Mouse (Mus musculus) thymus, adult 2 months (tissue): ENCODE measurements around the gene Tlx3. TPM values are rescaled to one million over a fixed set of nuclear protein-coding genes. Genes with fewer than 3 reads are reported as not detected.

Source experiments
- DNase-seq: peaks from one replicate; pipeline ENCODE4 v3.0.0; 2021
- H3K27ac ChIP-seq: fragments of 200-500 bp; 2 replicates; pipeline ENCODE4 v1.5.1; 2012; ENCODE audit warnings: low read length, control low read depth; ENCODE audit not compliant: control insufficient read depth, insufficient read depth
- H3K27me3 ChIP-seq: fragments of 200-500 bp; 2 replicates; pipeline ENCODE4 v1.6.1; 2012; ENCODE audit warnings: mild to moderate bottlenecking, low read length, moderate library complexity, mixed read lengths; ENCODE audit not compliant: control insufficient read depth, insufficient read depth
- H3K36me3 ChIP-seq: fragments of 200-500 bp; 2 replicates; pipeline ENCODE4 v1.6.1; 2012; ENCODE audit warnings: mild to moderate bottlenecking, low read length, moderate library complexity; ENCODE audit not compliant: control insufficient read depth, insufficient read depth
- H3K4me1 ChIP-seq: fragments of 200-500 bp; replicated peaks from 2 replicates; pipeline ENCODE4 v1.6.1; 2012; ENCODE audit warnings: low read length; ENCODE audit not compliant: control insufficient read depth, insufficient read depth
- H3K4me3 ChIP-seq: fragments of 200-500 bp; 2 replicates; pipeline ENCODE4 v1.5.1; 2012; ENCODE audit warnings: mild to moderate bottlenecking, low read length, control low read depth, moderate library complexity; ENCODE audit not compliant: control insufficient read depth, insufficient read depth
- CTCF ChIP-seq: fragments of 200-500 bp; IDR thresholded peaks from 2 replicates; pipeline ENCODE4 v1.5.1; 2012; ENCODE audit warnings: mild to moderate bottlenecking, control low read depth, low read length, moderate library complexity, borderline replicate concordance; ENCODE audit not compliant: control insufficient read depth, poor library complexity, insufficient read depth; ENCODE audit errors: extremely low read depth
- POLR2A ChIP-seq: fragments of 200-500 bp; IDR thresholded peaks from 2 replicates; pipeline ENCODE4 v1.6.1; 2012; ENCODE audit warnings: mild to moderate bottlenecking, low read length, control low read depth, moderate library complexity; ENCODE audit not compliant: control insufficient read depth, poor library complexity, insufficient read depth; ENCODE audit errors: extremely low read depth
- WGBS: fragments of 180-500 bp; shearing (Covaris S2); methylation state at CpG from one replicate; pipeline ENCODE4 v1.1.7; 2018; 5-methylcytosine and 5-hydroxymethylcytosine counted together
- polyA plus RNA-seq: library from polyadenylated mRNA; depleted of rRNA; stranded (reverse); fragments of >200 nt; gene quantifications from 2 replicates; pipeline ENCODE4 v1.2.3, GENCODE M21; 2012

The Tlx3 gene
- polyA plus RNA-seq, 1 experiment, result 0.08 TPM

DNA sequence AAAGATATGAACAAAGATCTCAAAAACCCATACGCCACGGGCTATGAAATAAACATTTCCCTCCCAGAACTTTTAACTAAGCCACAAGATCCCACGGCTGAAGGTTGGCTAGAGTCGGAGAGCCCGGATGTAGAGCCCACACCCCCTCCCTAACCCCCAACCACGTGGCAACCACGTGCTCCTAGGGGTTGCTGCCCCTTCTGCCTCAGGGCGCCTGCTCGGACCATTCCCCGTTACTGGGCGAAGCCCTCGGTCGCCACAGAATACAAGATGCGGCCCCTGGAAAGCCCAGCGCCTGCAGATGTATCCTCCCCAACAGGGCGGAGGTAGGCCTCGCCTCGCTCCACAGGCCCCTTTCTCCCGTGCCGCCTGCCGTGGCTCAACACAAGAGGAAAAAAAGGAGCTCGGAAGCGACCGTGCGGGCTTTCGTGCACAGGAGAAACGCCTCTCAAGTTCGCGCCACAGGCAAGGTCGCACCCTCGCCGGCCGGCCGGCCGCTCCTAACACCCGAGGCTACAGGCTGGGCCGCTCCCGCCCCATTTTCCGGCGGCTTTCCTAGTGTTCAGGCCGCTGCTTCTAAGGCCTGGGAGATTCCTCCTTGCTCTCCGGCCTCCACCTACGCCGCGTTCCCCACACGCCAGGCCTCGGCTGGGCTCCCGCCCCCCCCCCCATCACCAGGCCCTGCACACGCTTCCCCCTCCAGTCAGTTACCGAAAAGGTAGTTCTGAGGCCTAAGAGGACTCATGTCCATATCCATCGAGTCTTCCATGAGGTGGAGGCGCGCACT lies 41.0 kb downstream of the Tlx3 start:
- DNase-seq, result peak; percentile 77
- H3K27ac ChIP-seq, result 0 out of 2 replicates have a peak overlapping the region, but pooled peaks have one; percentile 2
- peak overlapping the region; percentile 64 for H3K4me3 ChIP-seq
- TF ChIP-seq CTCF (no peak), POLR2A (no peak)
- no peaks in the 10 kb centered on the region for H3K27me3 ChIP-seq
- H3K36me3 ChIP-seq, result peaks cover 23% of the 10 kb centered on the region
- 2% methylated on average over 52 of the region's 53 CpGs for WGBS
- H3K4me1 ChIP-seq, result peaks cover 5% of the 10 kb centered on the region

DNA sequence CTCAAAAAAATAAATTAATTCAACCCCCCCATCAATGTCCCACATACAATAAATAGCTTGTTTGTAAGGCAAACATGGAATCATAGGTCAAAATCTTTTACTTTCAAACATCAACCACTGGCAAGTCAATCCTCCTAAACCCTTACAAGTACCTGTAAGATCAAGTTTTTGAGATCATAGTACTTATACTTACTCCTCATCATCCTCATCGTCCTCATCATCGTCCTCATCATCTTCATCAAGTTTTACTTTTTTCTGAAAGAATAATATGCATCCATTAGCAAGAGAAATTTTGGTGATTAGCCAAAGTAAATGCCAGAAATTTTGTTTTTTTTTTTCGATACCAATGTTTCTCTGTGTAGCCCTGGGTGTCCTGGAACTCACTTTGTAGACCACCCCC lies 43.6 kb downstream of the Tlx3 start:
- 96% methylated on average over 3 of the region's 3 CpGs for WGBS

DNA sequence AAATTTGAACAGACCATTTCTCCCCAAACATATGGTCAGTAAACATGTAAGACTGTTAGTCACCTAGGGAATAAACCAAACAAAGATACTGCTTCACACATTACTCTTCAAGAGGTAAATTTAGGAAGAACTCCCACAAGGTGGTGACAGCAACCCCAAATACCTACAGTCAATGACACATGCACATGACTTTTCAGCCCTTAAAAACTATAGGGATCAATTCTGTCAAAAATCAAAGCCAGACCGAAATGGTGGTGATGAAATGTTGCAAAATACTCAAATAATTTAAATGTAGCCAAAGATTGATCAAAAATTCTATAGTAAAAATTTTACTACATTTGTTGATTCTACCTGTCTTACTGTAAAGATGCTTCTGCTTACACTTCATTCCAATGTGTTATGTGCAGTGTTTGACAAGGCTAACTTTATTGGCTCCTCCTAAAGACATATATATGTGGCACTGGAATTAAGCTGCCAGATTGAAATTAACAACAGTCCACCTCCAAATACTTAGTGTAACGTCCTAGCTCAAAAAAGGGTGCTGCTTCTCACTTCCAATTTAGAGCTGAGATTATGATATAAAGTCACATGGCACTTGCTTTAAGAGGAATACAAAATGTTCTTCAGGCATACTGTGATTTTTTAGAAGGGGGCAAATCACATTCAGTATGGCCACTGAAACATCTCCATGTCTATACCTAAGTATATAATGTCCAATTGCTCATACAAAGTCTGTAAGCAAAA lies 45.8 kb downstream of the Tlx3 start:
- 93% methylated on average over 2 of the region's 2 CpGs for WGBS
- no peak overlapping the region for H3K27ac ChIP-seq
- H3K36me3 ChIP-seq, result peaks cover 63% of the 10 kb centered on the region
- H3K27me3 ChIP-seq, result no peaks in the 10 kb centered on the region
- H3K4me3 ChIP-seq, result no peak overlapping the region
- no peaks in the 10 kb centered on the region; the same call in 1 of the 2 replicates for H3K4me1 ChIP-seq
- no peak for TF ChIP-seq CTCF
- no peak for TF ChIP-seq POLR2A
- DNase-seq, result no peak

More for the DNA sequence above, 43.6 kb downstream of the Tlx3 start:
- Histone ChIP-seq H3K36me3 (peaks cover 46% of the 10 kb centered on the region), H3K4me1 (peaks cover 5% of the 10 kb centered on the region), H3K4me3 (no peak overlapping the region), H3K27ac (no peak overlapping the region), H3K27me3 (no peaks in the 10 kb centered on the region)
- TF ChIP-seq POLR2A (no peak), CTCF (no peak)
- no peak for DNase-seq

DNA sequence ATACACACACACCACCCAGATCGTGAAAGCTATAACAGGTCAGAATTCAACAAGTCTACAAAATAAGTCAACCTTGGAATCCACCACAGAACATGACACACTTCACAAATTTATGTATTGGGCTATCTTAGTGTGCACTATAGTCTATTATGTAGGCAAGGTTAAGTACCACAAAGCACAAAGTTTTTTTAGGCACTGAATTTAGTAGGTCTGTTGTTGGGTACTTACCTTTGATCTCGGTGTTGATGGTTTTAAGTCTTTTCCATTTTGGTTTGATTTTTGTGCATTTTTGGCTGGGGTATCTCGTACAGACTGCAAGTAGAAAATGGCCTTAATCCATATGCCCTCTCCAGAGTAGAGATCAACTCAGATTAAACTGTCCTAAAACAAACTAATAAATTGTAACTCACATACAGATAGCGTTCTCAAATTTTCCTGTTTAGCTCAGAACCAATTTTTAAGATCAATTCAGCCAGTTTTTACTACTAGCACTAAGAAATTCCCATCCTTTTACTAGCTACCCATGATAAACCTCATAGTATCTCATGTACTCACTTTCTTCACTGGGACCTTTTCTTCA lies 46.9 kb downstream of the Tlx3 start:
- Histone ChIP-seq H3K4me1 (no peaks in the 10 kb centered on the region), H3K36me3 (peaks cover 70% of the 10 kb centered on the region), H3K27me3 (no peaks in the 10 kb centered on the region), H3K4me3 (no peak overlapping the region), H3K27ac (no peak overlapping the region)
- no peak for DNase-seq
- TF ChIP-seq POLR2A (no peak), CTCF (no peak)
- 93% methylated on average over 4 of the region's 4 CpGs for WGBS

DNA sequence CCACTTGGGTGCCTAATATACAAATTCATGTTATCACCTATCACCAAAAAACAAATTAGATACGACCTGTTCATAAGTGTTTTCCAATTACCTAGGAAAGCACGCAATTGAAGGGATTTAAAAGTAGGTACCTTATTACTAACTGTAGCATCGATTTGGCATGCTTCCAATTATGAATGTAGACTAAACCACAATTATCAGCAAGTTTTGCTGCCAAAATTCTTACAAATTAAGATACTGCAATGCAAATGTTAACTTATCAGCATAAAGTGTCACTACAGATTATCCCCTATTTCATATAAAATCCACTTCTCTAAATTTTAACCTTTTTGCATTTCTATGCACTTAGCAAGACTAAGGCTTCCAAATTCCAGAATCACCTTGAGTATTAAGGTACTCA lies 48.9 kb downstream of the Tlx3 start:
- Histone ChIP-seq H3K36me3 (peaks cover 73% of the 10 kb centered on the region), H3K27me3 (no peaks in the 10 kb centered on the region), H3K27ac (no peak overlapping the region), H3K4me1 (no peaks in the 10 kb centered on the region), H3K4me3 (no peak overlapping the region)
- 93% methylated on average over 3 of the region's 3 CpGs for WGBS
- TF ChIP-seq CTCF (no peak), POLR2A (no peak)
- DNase-seq, result no peak

DNA sequence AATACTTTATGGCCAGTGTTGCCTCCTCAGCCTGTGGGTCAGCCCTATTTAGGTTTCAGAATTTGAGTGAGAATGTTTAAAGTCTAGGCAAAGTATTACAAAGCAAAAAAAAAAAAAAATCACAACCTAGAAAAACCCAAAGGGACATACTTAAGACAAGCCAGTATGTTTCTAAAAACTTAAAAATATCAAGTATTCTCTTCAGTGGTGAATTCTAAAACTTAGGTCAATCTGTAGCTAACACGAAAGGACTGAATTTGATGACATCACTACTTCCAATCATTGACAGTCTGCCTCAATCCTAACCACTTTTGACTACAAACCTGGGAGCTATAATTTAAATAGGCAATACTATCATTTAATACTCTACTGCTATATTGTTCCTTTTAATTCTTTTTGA lies 50.4 kb downstream of the Tlx3 start:
- DNase-seq, result no peak
- Histone ChIP-seq H3K4me1 (peaks cover 3% of the 10 kb centered on the region), H3K36me3 (peaks cover 68% of the 10 kb centered on the region), H3K4me3 (no peak overlapping the region), H3K27ac (no peak overlapping the region), H3K27me3 (no peaks in the 10 kb centered on the region)
- TF ChIP-seq CTCF (no peak), POLR2A (no peak)
- WGBS, result 100% methylated on average over 1 of the region's 1 CpGs
